Mouse (Mus musculus) intestine, embryonic 16.5 days (tissue): ENCODE measurements around the gene Fam81a. TPM values are rescaled to one million over a fixed set of nuclear protein-coding genes. Genes with fewer than 3 reads are reported as not detected.
A peak's percentile ranks its signal among the peaks of the same experiment; 100 is the strongest.

Source experiments
- ATAC-seq: fragments of 200-750 bp; cut with Nextera tagmentation; 2 replicates; pipeline ENCODE4 v1.8.0; 2017; ENCODE audit warnings: moderate TSS enrichment, moderate library complexity
- H3K27ac ChIP-seq: fragments of 300-500 bp; sonication (generic); 2 replicates; pipeline ENCODE4 v1.5.1; 2014; ENCODE audit warnings: mild to moderate bottlenecking, low read length
- H3K27me3 ChIP-seq: fragments of 300-500 bp; sonication (generic); replicated peaks from 2 replicates; pipeline ENCODE4 v1.6.1; 2014; ENCODE audit warnings: low read length, control low read depth, mixed read lengths; ENCODE audit not compliant: control insufficient read depth, insufficient read depth
- H3K36me3 ChIP-seq: fragments of 300-500 bp; sonication (generic); 2 replicates; pipeline ENCODE4 v1.6.1; 2014; ENCODE audit warnings: low read length, control low read depth; ENCODE audit not compliant: control insufficient read depth, insufficient read depth
- H3K4me1 ChIP-seq: fragments of 300-500 bp; sonication (generic); 2 replicates; pipeline ENCODE4 v1.6.1; 2014; ENCODE audit warnings: low read length, control low read depth, mixed read lengths; ENCODE audit not compliant: control insufficient read depth, insufficient read depth
- H3K4me2 ChIP-seq: fragments of 300-500 bp; sonication (generic); 2 replicates; pipeline ENCODE4 v1.6.1; 2014; ENCODE audit warnings: low read depth, low read length, control low read depth
- H3K4me3 ChIP-seq: fragments of 300-500 bp; sonication (generic); 2 replicates; pipeline ENCODE4 v1.5.1; 2014; ENCODE audit warnings: mild to moderate bottlenecking, low read length
- H3K9ac ChIP-seq: fragments of 300-500 bp; sonication (generic); 2 replicates; pipeline ENCODE4 v1.6.1; 2014; ENCODE audit warnings: low read depth, low read length
- H3K9me3 ChIP-seq: fragments of 300-500 bp; sonication (generic); 2 replicates; pipeline ENCODE4 v1.6.1; 2016; ENCODE audit warnings: low read length, control low read depth; ENCODE audit not compliant: control insufficient read depth
- WGBS: fragments of 180-500 bp; shearing (Covaris S2); extraction: QIAGEN DNeasy Blood & Tissue Kit; methylation state at CpG from one replicate; pipeline ENCODE4 v1.1.7; 2014; 5-methylcytosine and 5-hydroxymethylcytosine counted together
- polyA plus RNA-seq: library from polyadenylated mRNA; unstranded; fragments of >200 nt; fragmentation: Nextera tagmentation; extraction: Ambion mirVana; gene quantifications from 2 replicates; pipeline ENCODE4 v1.2.1, GENCODE M21; 2015

The Fam81a gene
- polyA plus RNA-seq, 1 experiment from 2014 or later = 4.8 TPM

DNA sequence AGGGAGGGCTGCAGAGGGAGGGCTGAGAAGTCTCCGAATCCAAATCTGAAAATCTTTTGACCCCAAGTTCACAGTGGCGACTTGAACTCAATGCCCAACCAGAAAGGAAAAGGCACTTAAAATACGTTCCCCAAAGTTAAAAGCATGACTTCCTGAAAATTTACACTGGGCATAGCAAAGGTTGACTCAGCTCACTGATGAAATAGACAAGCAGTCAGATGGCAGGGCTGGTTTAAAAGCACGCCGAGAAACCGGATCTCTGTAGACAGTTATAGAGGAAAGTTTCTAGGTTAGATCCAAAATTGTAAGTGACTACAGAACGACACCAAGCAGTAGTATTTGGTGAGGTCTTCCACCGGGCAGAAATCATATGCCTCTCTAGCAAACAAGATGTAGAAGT, 92.5 kb downstream of the Fam81a start:
- ATAC-seq = no peak
- 29% methylated on average over 8 of the region's 8 CpGs for WGBS
- H3K9ac ChIP-seq = no peak overlapping the region
- H3K9me3 ChIP-seq = no peaks in the 10 kb centered on the region
- H3K4me2 ChIP-seq = no peak overlapping the region
- peaks cover 33% of the 10 kb centered on the region for H3K4me1 ChIP-seq
- H3K36me3 ChIP-seq = no peaks in the 10 kb centered on the region
- no peak overlapping the region for H3K4me3 ChIP-seq
- H3K27me3 ChIP-seq = no peaks in the 10 kb centered on the region
- no peak overlapping the region for H3K27ac ChIP-seq

DNA sequence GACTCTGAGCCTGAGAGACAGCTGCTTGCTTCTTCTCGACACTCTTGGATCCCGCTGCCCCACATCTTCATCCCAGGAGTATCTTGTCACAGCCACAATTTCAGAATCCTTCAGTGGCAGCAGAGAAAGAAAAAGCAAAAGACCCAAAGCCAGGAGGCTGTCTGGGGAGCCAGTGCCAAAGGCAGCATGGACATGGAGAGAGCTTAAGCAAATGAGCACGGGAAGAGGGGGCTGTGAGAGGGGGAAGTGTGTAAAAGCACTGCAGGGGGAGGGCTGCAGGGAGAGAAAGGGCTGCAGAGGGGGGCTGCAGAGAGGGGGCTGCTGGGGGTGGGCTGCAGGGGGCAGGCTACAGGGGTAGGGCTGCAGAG, 93.0 kb downstream of the Fam81a start:
- WGBS = 33% methylated on average over 3 of the region's 3 CpGs
- H3K4me1 ChIP-seq = peaks cover 33% of the 10 kb centered on the region
- ATAC-seq = no peak
- H3K36me3 ChIP-seq = no peaks in the 10 kb centered on the region
- H3K27me3 ChIP-seq = no peaks in the 10 kb centered on the region
- H3K27ac ChIP-seq = peak overlapping the region; percentile 52
- no peak overlapping the region for H3K4me3 ChIP-seq
- no peaks in the 10 kb centered on the region for H3K9me3 ChIP-seq
- no peak overlapping the region for H3K4me2 ChIP-seq
- no peak overlapping the region for H3K9ac ChIP-seq

DNA sequence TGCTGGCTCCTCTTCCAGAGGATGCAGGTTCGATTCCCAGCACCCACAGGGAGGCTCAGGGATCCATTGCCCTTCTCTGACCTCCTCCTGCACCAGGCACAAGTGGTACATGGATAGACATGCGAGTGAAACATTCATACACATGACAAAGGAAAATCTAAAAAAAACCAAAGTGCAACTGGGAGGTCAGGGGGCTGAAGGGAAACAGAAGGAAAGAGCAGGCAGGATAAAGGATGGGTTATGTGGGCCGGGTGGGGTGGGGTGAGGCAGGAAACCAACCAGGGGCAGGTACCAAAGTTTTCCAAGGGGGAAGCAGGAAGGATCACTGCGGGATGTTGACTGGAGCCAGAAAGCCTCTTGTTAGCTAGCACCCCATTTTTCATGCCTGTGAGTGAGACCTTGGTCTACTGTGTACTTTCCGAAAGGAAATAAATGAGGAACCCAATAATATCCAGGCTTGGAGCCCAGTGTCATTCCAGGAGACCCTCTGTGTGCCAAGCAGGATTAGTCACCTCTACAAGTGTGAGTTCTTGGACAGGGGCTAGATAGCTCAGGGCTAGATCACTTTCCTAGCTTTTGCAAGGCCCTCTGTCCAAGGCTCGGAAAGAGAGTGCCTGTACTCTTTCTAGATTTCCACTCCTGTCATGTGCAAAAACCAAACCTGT, 93.5 kb downstream of the Fam81a start:
- Histone ChIP-seq H3K36me3 (no peaks in the 10 kb centered on the region), H3K27me3 (no peaks in the 10 kb centered on the region), H3K27ac (peak overlapping the region; percentile 52), H3K4me3 (no peak overlapping the region), H3K9me3 (no peaks in the 10 kb centered on the region), H3K4me2 (no peak overlapping the region), H3K4me1 (peaks cover 36% of the 10 kb centered on the region), H3K9ac (no peak overlapping the region)
- 48% methylated on average over 6 of the region's 6 CpGs for WGBS
- ATAC-seq = no peak

DNA sequence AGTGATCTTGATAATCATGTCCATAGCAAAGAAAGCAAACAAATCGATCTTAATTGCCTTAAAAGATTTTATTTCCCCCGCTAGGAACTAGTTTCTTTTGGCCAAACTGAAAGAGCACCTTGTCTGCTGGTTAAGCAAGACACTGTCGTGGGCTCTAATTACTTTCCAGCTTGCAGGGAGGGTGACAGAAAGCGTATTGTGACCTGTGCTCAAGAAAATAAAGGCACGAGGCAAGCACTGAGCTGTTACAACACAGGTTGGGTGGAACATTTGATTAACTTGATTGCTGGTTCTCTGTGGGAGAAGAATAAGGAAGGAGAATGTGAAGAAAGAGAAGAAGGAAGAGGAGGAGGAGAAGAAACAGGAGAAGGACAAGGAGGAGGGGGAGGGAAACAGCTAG, 94.1 kb downstream of the Fam81a start:
- Histone ChIP-seq H3K36me3 (no peaks in the 10 kb centered on the region), H3K9ac (no peak overlapping the region), H3K4me2 (no peak overlapping the region), H3K4me3 (0 out of 2 replicates have a peak overlapping the region, but pooled peaks have one; percentile 0), H3K9me3 (no peaks in the 10 kb centered on the region), H3K27me3 (no peaks in the 10 kb centered on the region), H3K27ac (peak overlapping the region; percentile 52), H3K4me1 (peaks cover 39% of the 10 kb centered on the region)
- WGBS = 33% methylated on average over 5 of the region's 5 CpGs
- peak; percentile 54 for ATAC-seq

DNA sequence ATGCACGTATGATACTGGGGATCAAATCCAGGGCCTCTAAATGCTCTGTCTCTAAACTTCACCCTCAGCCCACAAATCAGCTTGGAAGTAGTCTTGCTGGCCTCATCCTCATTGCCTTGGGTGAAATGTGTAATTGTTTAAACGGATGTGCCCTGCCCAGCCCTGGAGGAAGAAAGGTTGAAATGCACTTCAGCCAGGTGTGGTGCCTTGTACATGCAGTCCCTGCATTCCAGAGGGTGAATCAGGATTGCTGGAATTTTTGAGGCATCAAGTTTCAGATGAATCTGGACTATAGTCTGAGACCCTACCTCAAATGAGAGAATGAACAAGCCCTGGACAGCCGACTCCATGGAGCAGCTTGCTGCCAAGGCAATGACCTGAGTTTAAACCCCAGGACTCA, 94.5 kb downstream of the Fam81a start:
- ATAC-seq = peak; percentile 80
- Histone ChIP-seq H3K27ac (peak overlapping the region; percentile 52), H3K4me1 (peaks cover 39% of the 10 kb centered on the region), H3K36me3 (no peaks in the 10 kb centered on the region), H3K4me3 (no peak overlapping the region), H3K9me3 (no peaks in the 10 kb centered on the region), H3K4me2 (no peak overlapping the region), H3K27me3 (no peaks in the 10 kb centered on the region), H3K9ac (no peak overlapping the region)
- 35% methylated on average over 3 of the region's 3 CpGs for WGBS

DNA sequence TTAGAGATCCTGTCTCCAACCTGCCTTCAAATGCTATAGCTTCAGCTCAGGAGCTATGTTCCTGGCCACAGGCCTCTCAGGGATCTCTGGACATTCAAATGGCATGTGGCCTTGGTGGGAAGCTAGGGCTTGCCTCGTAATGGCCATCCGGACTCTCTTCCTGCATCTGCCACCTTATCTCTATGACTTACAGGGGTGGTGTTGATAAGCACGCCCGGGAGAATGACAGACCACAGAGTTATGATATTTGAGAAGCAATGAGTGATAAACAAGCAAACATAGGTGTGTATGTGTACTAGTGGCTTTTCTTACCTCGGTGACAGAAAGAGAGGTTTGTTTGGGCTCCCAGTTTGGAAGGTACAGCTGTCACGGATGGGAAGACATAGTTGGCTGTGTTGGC, 96.1 kb downstream of the Fam81a start:
- Histone ChIP-seq H3K9ac (no peak overlapping the region), H3K9me3 (no peaks in the 10 kb centered on the region), H3K4me2 (no peak overlapping the region), H3K27ac (no peak overlapping the region), H3K27me3 (no peaks in the 10 kb centered on the region), H3K4me3 (no peak overlapping the region), H3K4me1 (peaks cover 39% of the 10 kb centered on the region), H3K36me3 (no peaks in the 10 kb centered on the region)
- WGBS = 59% methylated on average over 6 of the region's 6 CpGs
- no peak for ATAC-seq

DNA sequence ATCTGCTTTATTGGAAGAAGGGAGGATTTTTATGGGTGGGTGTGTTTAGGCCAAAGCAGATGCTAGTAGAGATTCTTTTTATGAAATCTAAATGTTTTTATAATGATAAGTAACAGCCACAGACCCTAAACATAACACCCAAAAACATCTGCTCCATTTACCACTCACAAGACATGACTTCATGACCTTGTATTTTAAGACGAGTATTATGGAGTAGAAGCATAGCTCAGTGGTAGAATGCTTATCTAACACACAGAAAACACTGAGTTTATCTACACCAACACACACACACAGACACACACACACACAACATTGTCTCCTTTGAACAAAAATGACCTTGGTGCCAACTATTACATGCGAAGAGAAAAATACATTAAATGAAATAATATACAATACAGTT, 97.5 kb downstream of the Fam81a start:
- H3K27me3 ChIP-seq = no peaks in the 10 kb centered on the region
- peaks cover 37% of the 10 kb centered on the region for H3K4me1 ChIP-seq
- no peak overlapping the region for H3K9ac ChIP-seq
- no peaks in the 10 kb centered on the region for H3K36me3 ChIP-seq
- no peak for ATAC-seq
- H3K4me2 ChIP-seq = no peak overlapping the region
- no peak overlapping the region for H3K27ac ChIP-seq
- H3K4me3 ChIP-seq = no peak overlapping the region
- WGBS = 61% methylated on average over 2 of the region's 2 CpGs
- no peaks in the 10 kb centered on the region for H3K9me3 ChIP-seq

DNA sequence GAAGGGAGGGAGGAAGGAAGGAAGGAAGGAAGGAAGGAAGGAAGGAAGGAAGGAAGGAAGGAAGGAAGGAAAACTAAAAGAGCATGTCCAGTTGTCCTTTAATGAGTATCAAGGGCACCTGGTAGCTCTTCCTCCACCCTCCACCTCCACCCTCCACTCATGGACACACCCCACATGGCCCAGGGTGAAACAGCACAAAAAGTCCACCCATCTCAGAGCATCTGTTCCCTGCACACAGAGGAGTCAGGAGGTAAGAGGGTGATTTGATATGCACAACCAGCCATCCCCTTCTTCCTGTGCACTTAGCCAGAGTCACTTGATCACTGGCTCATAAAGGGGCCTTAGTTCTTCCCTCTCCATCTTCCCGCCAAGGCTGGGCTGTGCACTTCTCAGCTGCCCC, 99.4 kb downstream of the Fam81a start:
- Histone ChIP-seq H3K9ac (no peak overlapping the region), H3K27ac (no peak overlapping the region), H3K27me3 (no peaks in the 10 kb centered on the region), H3K36me3 (no peaks in the 10 kb centered on the region), H3K4me1 (peaks cover 20% of the 10 kb centered on the region), H3K9me3 (no peaks in the 10 kb centered on the region), H3K4me3 (no peak overlapping the region), H3K4me2 (no peak overlapping the region)
- no peak for ATAC-seq
- 64% methylated on average over 1 of the region's 1 CpGs for WGBS

DNA sequence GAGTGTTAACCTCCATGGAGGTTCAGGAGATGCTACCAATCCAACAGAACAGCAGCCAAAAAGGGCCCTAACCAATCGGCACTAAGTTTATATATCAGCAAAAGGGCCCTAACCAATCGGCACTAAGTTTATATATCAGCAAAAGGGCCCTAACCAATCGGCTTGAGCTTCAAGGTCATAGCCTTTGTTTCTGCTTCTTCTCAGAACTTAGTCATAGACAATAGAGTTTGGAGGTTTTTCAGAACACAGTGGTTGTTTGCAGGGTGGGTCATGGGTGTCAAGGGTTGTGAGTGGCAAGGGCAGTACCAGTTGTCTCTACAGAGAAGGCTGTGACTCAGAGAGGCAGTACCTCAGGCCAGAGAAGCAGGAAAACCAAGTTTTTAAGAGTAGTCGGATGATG, 100.2 kb downstream of the Fam81a start:
- Histone ChIP-seq H3K9me3 (no peaks in the 10 kb centered on the region), H3K4me2 (no peak overlapping the region), H3K27ac (no peak overlapping the region), H3K4me1 (peaks cover 13% of the 10 kb centered on the region; the same call in 1 of the 2 replicates), H3K27me3 (no peaks in the 10 kb centered on the region), H3K4me3 (no peak overlapping the region), H3K36me3 (no peaks in the 10 kb centered on the region), H3K9ac (no peak overlapping the region)
- ATAC-seq = no peak
- 86% methylated on average over 4 of the region's 4 CpGs for WGBS

DNA sequence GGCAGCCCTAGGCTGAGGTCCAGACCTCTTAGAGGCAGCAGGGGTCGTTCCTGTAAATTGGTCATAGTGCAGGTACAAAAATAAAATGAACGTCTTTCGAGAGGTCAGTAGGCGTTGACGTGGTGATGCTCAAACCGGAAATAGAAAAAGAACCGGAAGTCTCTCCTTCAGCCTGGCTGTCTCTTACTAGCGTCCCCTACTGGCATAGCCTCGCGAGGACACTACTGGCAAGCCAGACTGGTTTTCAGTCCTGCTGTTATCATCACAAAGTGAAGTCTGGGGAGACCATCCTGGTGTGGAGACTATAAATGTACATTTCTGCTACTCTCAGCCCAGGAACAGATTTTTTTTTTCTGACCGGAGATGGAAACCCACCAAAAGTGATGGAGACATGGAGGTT, 101.8 kb downstream of the Fam81a start:
- Histone ChIP-seq H3K36me3 (no peaks in the 10 kb centered on the region), H3K27ac (no peak overlapping the region), H3K4me2 (no peak overlapping the region), H3K4me3 (no peak overlapping the region), H3K9me3 (no peaks in the 10 kb centered on the region), H3K4me1 (peaks cover 9% of the 10 kb centered on the region; the same call in 1 of the 2 replicates), H3K9ac (no peak overlapping the region), H3K27me3 (no peaks in the 10 kb centered on the region)
- no peak for ATAC-seq
- 82% methylated on average over 11 of the region's 11 CpGs for WGBS
